Comparison of ENCODE assay signal across 28 mouse cellular contexts in the genomic region with DNA sequence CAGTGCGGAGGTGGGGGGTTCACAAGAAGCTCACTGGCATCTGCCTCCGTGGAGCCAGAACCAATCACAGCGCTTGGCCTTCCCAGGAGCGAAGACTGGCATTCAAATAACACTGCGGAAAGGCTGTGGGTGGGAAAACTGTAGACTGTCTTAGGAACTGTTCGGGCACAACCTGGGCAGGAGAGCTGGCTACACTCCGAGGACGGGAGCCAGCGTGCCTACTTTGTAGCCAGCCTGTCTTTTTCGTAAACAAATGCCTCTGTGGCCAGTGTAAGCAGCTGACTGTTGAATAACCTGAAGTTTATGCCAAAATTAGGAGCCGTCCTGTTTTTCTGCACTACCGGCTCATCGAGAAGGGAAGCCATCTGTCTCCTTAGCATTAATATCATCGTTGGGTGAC.
DNase-seq lines count a peak whose midpoint lies in the region; ATAC-seq and TF ChIP-seq lines count a peak whose summit lies in the region.
"Had no signal": no experiment of that assay in that cellular context is flagged by ENCODE, and none has a peak within 500 bp of the region (broad histone marks: within the 10 kb centered on the region; RNA-seq: fewer than 3 reads in every experiment).

No protein-coding gene starts in this region.

- intact Hi-C loops in gastrocnemius, postnatal 36 days (cut with DNase I) = no loop called here

- no peak overlapping the region for H3K27ac ChIP-seq in hindbrain, postnatal 0 days
- H3K27ac ChIP-seq: forebrain, embryonic 12.5 days; intestine, embryonic 15.5 days; limb, embryonic 10.5 days; limb, embryonic 15.5 days; liver, embryonic 14.5 days; neural tube, embryonic 15.5 days had no signal

- H3K4me1 ChIP-seq in E14TG2a.4 (replicated peaks; ENCODE audit: low read depth, low read length) = no peaks in the 10 kb centered on the region
- H3K4me1 ChIP-seq in hindbrain, postnatal 0 days (ENCODE audit: insufficient read depth, low read length) = no peaks in the 10 kb centered on the region
- H3K4me1 ChIP-seq: forebrain, embryonic 12.5 days; intestine, embryonic 15.5 days; limb, embryonic 10.5 days had no signal

- no peak overlapping the region for H3K9ac ChIP-seq in hindbrain, postnatal 0 days (replicated peaks; ENCODE audit: low read length)
- H3K9ac ChIP-seq: forebrain, embryonic 12.5 days; forebrain, postnatal 0 days; intestine, embryonic 15.5 days; limb, embryonic 15.5 days; liver, embryonic 14.5 days; lung, embryonic 14.5 days; neural tube, embryonic 15.5 days had no signal

- no peaks in the 10 kb centered on the region for H3K27me3 ChIP-seq in E14TG2a.4 (ENCODE audit: insufficient read depth, low read length)
- H3K27me3 ChIP-seq in hindbrain, postnatal 0 days (ENCODE audit: insufficient read depth, low read length) = no peaks in the 10 kb centered on the region
- H3K27me3 ChIP-seq: forebrain, embryonic 12.5 days; intestine, embryonic 15.5 days; limb, embryonic 15.5 days; neural tube, embryonic 15.5 days had no signal

- TF ChIP-seq CTCF in E14TG2a.4 (conservative IDR thresholded peaks at IDR 0.05; ENCODE audit: low read length) = no peak
- no peak for TF ChIP-seq CTCF in hindbrain, postnatal 0 days (IDR thresholded peaks at IDR 0.05; ENCODE audit: low read depth)

- 0 out of 2 replicates have a peak overlapping the region, but pooled peaks have one; percentile 4 for H3K4me3 ChIP-seq in E14TG2a.4 (replicated peaks; ENCODE audit: low read length)
- no peak overlapping the region for H3K4me3 ChIP-seq in hindbrain, postnatal 0 days (ENCODE audit: low read length)
- H3K4me3 ChIP-seq: erythroblast, embryonic 14.5 days; forebrain, embryonic 12.5 days; intestine, embryonic 15.5 days; limb, embryonic 10.5 days; limb, embryonic 15.5 days; neural tube, embryonic 15.5 days had no signal

- ATAC-seq in hindbrain, postnatal 0 days = no peak
- ATAC-seq: forebrain, postnatal 0 days; hindbrain, embryonic 16.5 days; intestine, embryonic 15.5 days had no signal

- DNase-seq in brain, adult 2 months (ENCODE audit: low read depth, low spot score) = peak; percentile 76
- DNase-seq in cerebellum, adult 8-10 months = peak; percentile 36
- peak; percentile 53 to 59 for DNase-seq in cerebellum, postnatal 25 days
- DNase-seq in hindbrain, postnatal 0 days (ENCODE audit: low spot score) = no peak
- no peak for DNase-seq in urinary bladder, postnatal 14 days (ENCODE audit: low spot score)
- no peak for DNase-seq in gastrocnemius, postnatal 36 days
- DNase-seq: adrenal gland, adult 8-10 months; B cell, adult 2 months; forebrain, postnatal 0 days; heart, postnatal 14 days; kidney, adult 2 months; kidney, postnatal 36 days; layer of hippocampus, postnatal 36 days; lung, embryonic 14.5 days; lung, postnatal 14 days; midbrain, embryonic 14.5 days; retina, postnatal 1 day; right cerebral cortex, postnatal 14 days; thymus, postnatal 36 days had no signal

- 85% methylated on average over 14 of the region's 14 CpGs for WGBS in hindbrain, postnatal 0 days

- H3K36me3 ChIP-seq in E14TG2a.4 (ENCODE audit: insufficient read depth, low read length) = peaks cover 30% of the 10 kb centered on the region
- H3K36me3 ChIP-seq in hindbrain, postnatal 0 days (ENCODE audit: insufficient read depth, low read length) = no peaks in the 10 kb centered on the region
- H3K36me3 ChIP-seq: intestine, embryonic 15.5 days; limb, embryonic 10.5 days; limb, embryonic 15.5 days; neural tube, embryonic 15.5 days had no signal

- H3K9me3 ChIP-seq in E14TG2a.4 (ENCODE audit: low read length) = peaks cover 65% of the 10 kb centered on the region
- H3K9me3 ChIP-seq in hindbrain, postnatal 0 days (ENCODE audit: low read length) = no peaks in the 10 kb centered on the region; the same call in 1 of the 2 replicates
- H3K9me3 ChIP-seq: intestine, embryonic 15.5 days; limb, embryonic 10.5 days; limb, embryonic 15.5 days had no signal

- no peak overlapping the region for H3K4me2 ChIP-seq in hindbrain, postnatal 0 days (ENCODE audit: low read depth, low read length)
- H3K4me2 ChIP-seq: forebrain, embryonic 12.5 days; intestine, embryonic 15.5 days; limb, embryonic 15.5 days; lung, embryonic 14.5 days; neural tube, embryonic 15.5 days had no signal

Comparison
In these comparisons a context has a peak if more than half of its experiments do, and no peak if none do; other contexts are left out.
1. DNase-seq: peak in brain, adult 2 months (single experiment), cerebellum, adult 8-10 months (single experiment) and cerebellum, postnatal 25 days (2 of 2); none in hindbrain, postnatal 0 days (single experiment), urinary bladder, postnatal 14 days (single experiment) and gastrocnemius, postnatal 36 days (0 of 2).